Mouse (Mus musculus): ENCODE results near the gene Ino80b. TPM values are rescaled to one million over a fixed set of nuclear protein-coding genes. Genes with fewer than 3 reads are reported as not detected.

The Ino80b gene
- 7.6 and 8.2 TPM in 2 replicates for polyA plus RNA-seq (2015; fragmentation: Nextera tagmentation; extraction: Ambion mirVana)

GRCm38 (mm10) chr6:83125331-83125730, at the start of gene Ino80b:
TSS of gene Ino80b (minus strand) at chr6:83125431.

GRCm38 (mm10) chr6:83165607-83166242, 40.5 kb upstream of the Ino80b start, which contains the start of gene Dctn1:
TSS of gene Dctn1 (plus strand) at chr6:83165920.

GRCm38 (mm10) chr6:83156259-83156684, 31.0 kb upstream of the Ino80b start, which contains the start of the genes Wdr54 and 1700003E16Rik:
TSS of gene Wdr54 (minus strand) at chr6:83156397.
TSS of gene 1700003E16Rik (plus strand) at chr6:83156404.

GRCm38 (mm10) chr6:83134951-83135513, 9.8 kb upstream of the Ino80b start, which contains the start of gene Rtkn:
TSS of gene Rtkn (plus strand) at chr6:83135463.

GRCm38 (mm10) chr6:83120930-83121862, 4.0 kb downstream of the Ino80b start, which contains the start of gene Wbp1:
TSS of gene Wbp1 (minus strand) at chr6:83121559.

GRCm38 (mm10) chr6:83115011-83115671, 10.1 kb downstream of the Ino80b start, which contains the start of gene Mogs:
TSS of gene Mogs (plus strand) at chr6:83115496.

GRCm38 (mm10) chr6:83108762-83109668, 16.2 kb downstream of the Ino80b start, which contains the start of gene Mrpl53:
TSS of gene Mrpl53 (plus strand) at chr6:83109040.

GRCm38 (mm10) chr6:83101316-83101687, 23.9 kb downstream of the Ino80b start, which contains the start of the genes Ccdc142 and Gm42688:
TSS of gene Ccdc142 (plus strand) at chr6:83101601.
TSS of gene Gm42688 (plus strand) at chr6:83101617.

GRCm38 (mm10) chr6:83086121-83087035, 38.9 kb downstream of the Ino80b start, which contains the start of gene Lbx2:
TSS of gene Lbx2 (plus strand) at chr6:83086367.

GRCm38 (mm10) chr6:83077630-83078323, 47.5 kb downstream of the Ino80b start, which contains the start of gene Pcgf1:
TSS of gene Pcgf1 (plus strand) at chr6:83077869.

MicroRNAs encoded within 50 kb of the gene (microRNA counts, 519-probe panel; counts per million panel counts)
- microRNA mmu-miR-3470a+mmu-miR-3470b = not detected

Small RNAs within 50 kb of the gene (microRNA-seq; reads per million reads assigned to microRNA genes)
- not detected for gene Mir3470a

Other genes starting within 250 kb of the Ino80b start
- gene Sema4f, start 185.7 kb downstream of the Ino80b start, polyA plus RNA-seq (2015; fragmentation: Nextera tagmentation; extraction: Ambion mirVana) = 0.08 and 0.22 TPM in 2 replicates
- 0.23 and 0.34 TPM in 2 replicates for gene M1ap, start 178.5 kb downstream of the Ino80b start, polyA plus RNA-seq (2015; fragmentation: Nextera tagmentation; extraction: Ambion mirVana)
- 20.9 TPM in 2 replicates for gene Dok1, start 92.0 kb downstream of the Ino80b start, polyA plus RNA-seq (2015; fragmentation: Nextera tagmentation; extraction: Ambion mirVana)
- 9.6 and 9.8 TPM in 2 replicates for gene Loxl3, start 91.3 kb downstream of the Ino80b start, polyA plus RNA-seq (2015; fragmentation: Nextera tagmentation; extraction: Ambion mirVana)
- 130 and 134 TPM in 2 replicates for gene Aup1, start 70.9 kb downstream of the Ino80b start, polyA plus RNA-seq (2015; fragmentation: Nextera tagmentation; extraction: Ambion mirVana)
- 66.1 and 69.7 TPM in 2 replicates for gene Htra2, start 70.2 kb downstream of the Ino80b start, polyA plus RNA-seq (2015; fragmentation: Nextera tagmentation; extraction: Ambion mirVana)
- gene Dqx1, start 67.6 kb downstream of the Ino80b start, polyA plus RNA-seq (2015; fragmentation: Nextera tagmentation; extraction: Ambion mirVana) = 3.3 and 4.1 TPM in 2 replicates
- 0.46 and 0.62 TPM in 2 replicates for gene Tlx2, start 55.1 kb downstream of the Ino80b start, polyA plus RNA-seq (2015; fragmentation: Nextera tagmentation; extraction: Ambion mirVana)
- 9.2 and 12.1 TPM in 2 replicates for gene Pcgf1, start 47.6 kb downstream of the Ino80b start, polyA plus RNA-seq (2015; fragmentation: Nextera tagmentation; extraction: Ambion mirVana)
- gene Lbx2, start 39.1 kb downstream of the Ino80b start, polyA plus RNA-seq (2015; fragmentation: Nextera tagmentation; extraction: Ambion mirVana) = 0.21 TPM in 1 of 2 replicates, not detected in the other
- gene Ccdc142, start 23.8 kb downstream of the Ino80b start, polyA plus RNA-seq (2015; fragmentation: Nextera tagmentation; extraction: Ambion mirVana) = 0.71 and 0.80 TPM in 2 replicates
- 0.82 and 1.1 TPM in 2 replicates for gene Gm42688, start 23.8 kb downstream of the Ino80b start, polyA plus RNA-seq (2015; fragmentation: Nextera tagmentation; extraction: Ambion mirVana)
- gene Mrpl53, start 16.4 kb downstream of the Ino80b start, polyA plus RNA-seq (2015; fragmentation: Nextera tagmentation; extraction: Ambion mirVana) = 127 TPM in 2 replicates
- 18.7 and 21.6 TPM in 2 replicates for gene Mogs, start 9.9 kb downstream of the Ino80b start, polyA plus RNA-seq (2015; fragmentation: Nextera tagmentation; extraction: Ambion mirVana)
- gene Wbp1, start 3.9 kb downstream of the Ino80b start, polyA plus RNA-seq (2015; fragmentation: Nextera tagmentation; extraction: Ambion mirVana) = 48.6 and 53.4 TPM in 2 replicates
- 7.2 and 9.3 TPM in 2 replicates for gene Rtkn, start 10.0 kb upstream of the Ino80b start, polyA plus RNA-seq (2015; fragmentation: Nextera tagmentation; extraction: Ambion mirVana)
- gene Wdr54, start 31.0 kb upstream of the Ino80b start, polyA plus RNA-seq (2015; fragmentation: Nextera tagmentation; extraction: Ambion mirVana) = 1.6 and 1.8 TPM in 2 replicates
- 0.51 and 0.66 TPM in 2 replicates for gene 1700003E16Rik, start 31.0 kb upstream of the Ino80b start, polyA plus RNA-seq (2015; fragmentation: Nextera tagmentation; extraction: Ambion mirVana)
- gene Dctn1, start 40.5 kb upstream of the Ino80b start, polyA plus RNA-seq (2015; fragmentation: Nextera tagmentation; extraction: Ambion mirVana) = 62.5 and 72.3 TPM in 2 replicates
- gene Slc4a5, start 94.4 kb upstream of the Ino80b start, polyA plus RNA-seq (2015; fragmentation: Nextera tagmentation; extraction: Ambion mirVana) = 0.17 TPM in 1 of 2 replicates, not detected in the other
- gene Mthfd2, start 200.5 kb upstream of the Ino80b start, polyA plus RNA-seq (2015; fragmentation: Nextera tagmentation; extraction: Ambion mirVana) = 26.2 and 28.9 TPM in 2 replicates
- 36.6 and 42.2 TPM in 2 replicates for gene Mob1a, start 200.6 kb upstream of the Ino80b start, polyA plus RNA-seq (2015; fragmentation: Nextera tagmentation; extraction: Ambion mirVana)
- 134 and 157 TPM in 2 replicates for gene Bola3, start 223.7 kb upstream of the Ino80b start, polyA plus RNA-seq (2015; fragmentation: Nextera tagmentation; extraction: Ambion mirVana)